Mouse (Mus musculus) frontal cortex, postnatal 10 days (tissue): ENCODE measurements at regions not wholly inside any gene's neighbourhood (a gene's known extent, or its start where the extent isn't known, plus 50 kb on each side); places are given as distances from the start of the nearest gene placed in this dataset.

ENCODE experiments used
- DNase-seq, 2 experiments: peaks; one replicate each; pipeline ENCODE4 v3.0.0; 2022; ENCODE audit warnings: low spot score in 2 of 2, mixed read lengths in 1 of 2

DNA sequence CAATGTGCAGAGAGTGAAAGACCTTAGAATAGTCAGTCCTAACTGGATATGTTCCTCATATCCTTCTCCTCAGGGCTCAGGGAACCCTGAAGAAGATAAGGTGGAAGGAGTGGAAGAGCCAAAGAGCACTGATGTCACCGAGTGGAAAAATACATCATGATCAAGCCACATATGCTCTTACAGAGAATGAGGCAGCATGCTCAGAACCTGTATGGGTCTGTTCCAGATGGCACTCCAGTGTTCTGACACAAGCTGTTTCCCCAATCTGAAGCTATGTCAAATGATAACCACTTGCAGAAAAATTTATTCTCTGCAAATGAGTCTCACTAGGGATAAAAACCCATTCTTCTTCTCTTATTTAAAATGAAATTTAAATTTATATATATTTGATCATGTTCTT lies 572.6 kb upstream of the Robo2 start:
- no peak for DNase-seq

DNA sequence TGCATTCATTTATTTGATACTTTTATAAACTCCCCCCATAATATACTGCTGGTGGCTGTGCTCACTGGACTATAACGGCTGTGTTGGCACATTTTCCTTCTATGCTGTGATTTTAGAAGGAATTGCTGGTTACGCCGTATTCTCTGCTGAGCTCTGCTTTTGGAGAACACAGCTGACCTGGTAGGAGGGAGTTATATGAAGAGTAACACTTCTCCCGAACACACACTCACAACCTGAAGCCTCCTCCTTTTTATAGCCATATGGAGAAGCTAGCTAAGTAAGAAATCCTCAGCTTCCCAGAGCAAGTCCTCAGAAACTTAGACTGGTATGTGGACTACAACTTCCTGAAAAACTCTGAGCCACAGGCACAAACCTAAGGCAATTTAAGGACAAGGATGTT lies 554.5 kb upstream of the Robo2 start:
- no peak for DNase-seq

DNA sequence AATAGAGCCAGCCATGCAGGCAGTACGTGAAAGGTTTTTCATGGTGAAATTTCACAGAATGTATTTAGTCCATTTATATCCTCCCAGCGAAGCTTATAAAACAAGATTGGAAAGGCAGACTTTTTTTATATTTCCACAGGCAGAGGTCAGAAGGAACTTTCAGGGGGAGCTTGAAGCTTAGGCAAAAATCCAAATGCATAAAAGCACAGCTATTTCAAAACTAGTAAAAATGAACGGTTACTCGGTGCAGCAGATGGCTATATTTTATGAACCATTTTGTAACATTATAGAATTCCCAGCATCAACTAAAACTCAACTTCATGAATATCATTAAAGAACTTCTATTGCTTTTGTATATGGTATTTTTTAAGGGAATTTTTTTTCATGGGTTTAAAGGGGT lies 518.1 kb upstream of the Robo2 start:
- no peak for DNase-seq

DNA sequence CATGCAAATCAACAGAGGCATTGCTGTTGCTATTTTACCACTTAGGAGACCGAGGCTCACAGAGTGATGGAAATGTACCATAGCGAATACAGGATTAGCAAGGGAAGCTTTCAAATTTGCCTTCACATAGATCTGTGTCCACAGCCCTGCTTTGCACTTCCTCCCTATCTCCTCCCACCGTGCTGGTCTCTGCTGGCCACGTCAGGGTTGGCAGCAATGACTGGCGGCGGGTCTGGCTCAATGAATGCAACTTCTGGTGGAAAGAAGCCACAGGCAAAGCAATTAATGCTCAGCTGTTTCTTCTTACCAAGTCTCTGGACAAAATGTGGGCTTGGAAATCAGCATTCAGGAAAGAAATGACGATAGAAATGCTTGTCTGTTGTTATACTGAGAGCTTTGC lies 489.2 kb upstream of the Robo2 start:
- DNase-seq: peak in 1 of 2 experiments; percentile 14

DNA sequence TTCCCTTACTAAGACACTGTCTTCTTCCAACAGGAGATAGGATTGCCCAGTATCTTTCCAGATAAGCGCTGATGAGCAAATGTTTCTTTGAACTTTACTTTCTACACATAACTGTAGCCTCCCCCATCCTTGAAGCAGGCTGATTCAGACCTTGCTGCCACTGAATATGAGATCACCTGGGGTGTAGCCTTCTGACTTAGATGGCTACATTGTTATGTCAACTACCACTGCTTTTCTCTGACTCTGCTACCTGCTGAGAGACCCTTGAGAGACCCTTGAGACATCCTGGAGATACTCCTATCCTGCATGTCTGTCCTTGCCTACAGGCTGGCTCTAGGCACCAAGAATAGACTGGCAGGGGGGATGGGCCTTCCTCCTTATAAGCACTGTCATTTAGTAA lies 476.1 kb upstream of the Robo2 start:
- no peak for DNase-seq

DNA sequence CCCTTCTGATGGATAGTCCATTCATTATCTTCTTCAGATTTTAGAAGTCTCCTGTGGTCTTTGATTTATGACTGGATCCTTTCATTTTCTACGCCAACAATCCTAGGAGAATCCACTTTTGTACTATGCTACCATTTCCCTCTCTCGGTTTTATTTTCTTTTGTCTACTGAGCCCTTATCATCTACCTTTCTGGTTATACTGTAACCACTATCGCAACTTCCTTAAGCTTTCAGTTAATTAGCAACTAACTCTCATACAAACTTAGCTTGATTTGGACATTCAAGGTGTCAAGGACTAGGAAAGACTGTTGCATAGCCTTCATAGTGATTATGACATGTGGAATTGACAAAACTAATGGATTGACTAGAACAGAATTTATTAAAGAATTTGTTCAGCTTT lies 467.0 kb upstream of the Robo2 start:
- no peak for DNase-seq

DNA sequence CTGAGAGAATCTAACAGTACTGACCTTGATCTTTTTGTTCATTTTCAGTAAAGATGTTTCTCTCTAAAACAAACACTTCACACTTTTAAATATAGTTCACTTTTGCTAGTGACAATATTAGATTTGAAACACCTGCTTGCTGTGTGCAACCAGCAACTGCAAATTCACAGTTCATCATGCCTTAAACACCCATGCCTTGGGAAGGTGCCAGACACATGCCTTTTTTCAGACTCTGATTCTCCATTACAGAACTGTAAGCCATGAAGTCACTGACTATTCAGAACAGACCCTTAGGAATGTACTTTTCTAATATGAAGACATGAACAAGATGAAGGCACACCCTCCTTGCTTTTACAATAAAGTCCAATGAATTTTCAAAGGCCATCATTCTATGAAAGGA lies 462.1 kb upstream of the Robo2 start:
- no peak for DNase-seq

DNA sequence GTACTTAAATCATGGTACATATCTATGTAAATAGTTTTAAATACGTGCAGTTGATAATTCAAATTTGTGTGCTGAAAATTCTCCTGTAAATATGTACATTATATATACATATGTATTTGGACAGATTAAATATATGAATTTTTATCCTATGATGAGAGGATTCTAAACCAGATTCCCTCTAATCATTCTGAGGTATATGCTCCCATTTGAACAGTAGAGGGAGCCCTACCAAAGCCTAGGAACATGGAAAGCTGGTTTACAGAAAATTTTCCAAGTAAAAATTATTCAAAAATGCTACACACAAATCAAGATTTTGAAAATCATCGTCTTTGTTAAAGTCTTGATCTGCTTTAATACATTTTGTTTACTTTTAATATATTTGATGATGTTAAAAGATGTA lies 446.1 kb upstream of the Robo2 start:
- no peak for DNase-seq

DNA sequence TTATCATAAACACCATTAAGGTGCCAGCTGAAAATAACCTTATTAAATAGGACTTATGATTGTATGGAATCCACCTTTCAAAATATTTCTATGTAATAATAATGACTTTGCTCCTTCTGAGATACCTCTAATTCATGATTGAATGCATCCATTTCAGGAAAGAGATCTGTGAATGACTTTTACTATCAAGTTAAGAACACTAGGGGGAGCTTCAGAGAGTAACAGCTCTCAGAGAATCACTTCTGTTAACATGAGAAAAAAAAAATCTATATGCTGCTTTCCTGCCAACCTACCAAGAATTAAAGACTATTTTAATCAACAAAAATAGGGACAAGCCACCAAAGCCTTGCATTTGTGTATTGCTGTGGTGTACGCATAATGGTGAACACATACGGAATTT lies 428.4 kb upstream of the Robo2 start:
- no peak for DNase-seq

DNA sequence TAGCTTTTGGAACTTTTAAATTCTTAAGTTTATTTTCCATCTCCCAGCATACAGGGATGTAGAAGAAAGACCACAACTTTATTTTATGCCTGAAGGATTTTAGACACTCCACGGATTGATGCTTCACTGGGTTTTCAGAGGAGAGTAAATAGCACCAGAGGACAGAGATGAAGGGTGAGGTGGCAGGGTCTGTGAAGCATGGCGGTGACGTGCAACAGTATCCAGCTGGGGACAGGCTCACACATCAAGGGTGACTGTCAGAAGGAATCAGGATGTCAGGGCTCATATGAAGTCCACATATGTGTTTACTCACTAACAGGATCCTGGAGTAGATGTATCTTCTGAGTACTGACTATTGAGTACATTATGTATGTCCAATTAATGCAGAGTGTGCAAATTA lies 402.8 kb upstream of the Robo2 start:
- DNase-seq: no peak

DNA sequence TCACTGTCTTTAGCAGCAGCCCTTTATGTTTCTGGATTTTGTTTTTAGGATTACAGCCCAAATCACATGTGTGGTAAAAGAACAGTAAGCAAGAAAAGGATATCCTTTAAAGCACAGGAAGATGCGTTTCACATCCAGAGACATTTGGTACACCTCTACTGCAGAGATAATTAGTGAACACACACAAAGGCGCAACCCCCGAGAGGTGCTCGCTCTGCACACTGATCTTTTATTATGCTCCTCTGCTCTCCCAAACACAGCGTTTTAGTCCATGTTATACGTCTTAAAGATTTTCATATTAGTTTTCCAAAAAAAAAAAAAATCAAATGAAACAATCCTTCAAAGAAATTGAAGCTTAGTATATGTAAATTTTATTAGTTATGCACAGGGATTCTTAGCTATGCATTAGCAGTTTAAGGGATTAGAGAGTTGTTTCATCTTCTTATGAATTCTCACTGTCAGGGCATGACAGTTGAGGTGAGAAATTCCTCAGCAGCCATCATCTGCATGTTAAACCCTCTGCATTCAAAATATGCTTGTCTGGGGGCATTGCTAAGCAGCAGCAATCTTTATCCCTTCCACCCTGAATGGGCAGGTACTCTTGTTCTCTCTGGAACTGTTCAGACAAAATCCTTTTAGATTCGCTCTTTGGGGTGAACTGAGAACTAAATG lies 397.7 kb upstream of the Robo2 start:
- no peak for DNase-seq

DNA sequence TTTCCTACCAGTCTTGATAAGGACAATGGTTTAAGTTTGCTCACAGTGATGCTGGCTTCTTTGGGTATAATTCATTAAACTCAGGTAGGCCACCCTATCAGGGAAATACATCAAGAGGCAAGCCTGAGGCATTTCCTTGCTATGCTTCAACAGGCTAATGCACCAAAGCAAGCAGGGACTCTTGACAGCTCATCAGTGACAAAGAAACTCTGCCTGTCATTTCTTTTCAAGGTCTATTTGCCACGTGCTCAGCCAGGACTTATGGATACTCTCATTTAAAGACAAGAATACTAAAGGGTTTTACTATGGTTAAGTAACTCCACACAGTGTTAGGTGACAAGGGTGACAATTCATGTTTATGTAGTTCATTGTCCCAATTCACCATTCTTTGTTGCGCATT lies 395.1 kb upstream of the Robo2 start:
- no peak for DNase-seq

DNA sequence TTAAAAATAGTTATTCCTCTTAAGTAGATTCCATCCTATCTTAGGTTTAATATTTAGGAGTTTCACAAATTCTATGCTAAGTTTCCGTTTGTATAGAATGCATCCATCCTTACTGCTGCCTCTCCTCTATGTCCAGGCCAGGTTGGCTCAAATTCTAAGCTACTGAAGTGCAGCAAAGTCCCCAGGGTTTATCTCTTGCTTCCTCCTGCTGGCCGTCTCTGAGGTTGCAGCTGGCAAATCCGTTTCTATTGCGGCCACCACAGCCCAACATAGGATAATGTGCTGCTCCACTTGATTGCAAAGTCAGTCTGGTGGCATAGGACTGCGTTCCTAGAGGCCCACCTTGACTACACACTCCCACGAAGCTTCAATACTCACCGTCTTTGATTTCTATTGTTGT lies 389.7 kb upstream of the Robo2 start:
- peak in 1 of 2 experiments; percentile 37 for DNase-seq

DNA sequence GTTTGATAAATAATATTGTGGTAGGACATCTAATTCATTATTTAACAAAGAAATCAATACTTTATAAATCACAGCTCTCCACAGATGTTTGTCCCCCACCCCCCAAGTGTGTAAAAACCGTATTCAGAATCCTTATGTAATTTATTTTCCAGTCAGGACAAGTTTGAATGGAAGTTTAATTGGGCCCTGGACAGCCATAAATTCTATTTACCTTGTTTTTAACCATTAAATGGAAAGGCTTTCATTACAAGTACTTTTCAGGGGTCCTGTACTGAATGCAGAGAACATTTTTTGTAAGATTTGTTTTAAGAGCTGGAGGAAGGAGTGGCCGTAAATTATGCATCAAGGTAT lies 384.7 kb upstream of the Robo2 start:
- DNase-seq: no peak

DNA sequence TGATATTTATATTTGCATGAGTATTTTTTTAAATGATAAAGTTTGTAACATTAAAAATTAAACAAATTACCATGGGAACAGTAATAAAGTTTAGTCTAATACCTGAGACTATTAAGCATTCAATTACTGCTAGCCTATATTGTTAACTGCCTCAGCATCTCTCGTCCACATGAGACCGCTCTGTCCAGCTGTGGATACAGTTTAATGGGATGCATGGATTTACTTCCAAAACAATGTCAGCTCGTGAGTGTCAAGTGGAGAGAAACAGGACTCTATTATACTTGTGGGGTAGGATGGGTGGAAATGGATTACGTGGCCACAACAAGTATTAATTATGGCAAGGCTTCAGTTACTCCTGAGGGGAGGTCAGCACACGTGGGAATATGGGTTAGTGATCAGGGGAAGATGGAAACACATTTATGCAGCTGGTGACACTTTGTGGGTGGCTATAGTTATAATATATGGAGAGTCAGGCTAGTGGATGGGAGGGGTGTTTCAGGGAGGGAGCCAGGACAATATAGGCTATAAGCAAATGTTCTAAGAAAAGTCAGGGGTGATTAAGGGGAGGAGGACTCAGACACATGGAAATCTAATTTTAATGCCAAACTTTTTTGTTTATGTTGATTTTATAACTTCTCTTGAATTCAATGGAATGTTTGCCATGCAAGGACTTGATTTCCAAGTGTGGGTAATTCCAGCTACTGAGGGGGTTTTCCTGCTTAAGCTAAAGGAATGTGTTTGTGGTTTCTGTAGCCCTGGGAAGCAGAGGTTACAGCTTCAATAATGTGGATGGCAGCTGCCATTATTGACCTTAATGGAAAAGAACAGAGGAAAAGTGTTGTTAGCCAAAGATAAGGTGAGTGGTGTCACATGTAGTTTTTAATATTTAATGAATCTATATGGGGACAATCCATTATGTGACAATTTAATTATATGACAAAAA lies 384.0 kb upstream of the Robo2 start:
- no peak for DNase-seq

DNA sequence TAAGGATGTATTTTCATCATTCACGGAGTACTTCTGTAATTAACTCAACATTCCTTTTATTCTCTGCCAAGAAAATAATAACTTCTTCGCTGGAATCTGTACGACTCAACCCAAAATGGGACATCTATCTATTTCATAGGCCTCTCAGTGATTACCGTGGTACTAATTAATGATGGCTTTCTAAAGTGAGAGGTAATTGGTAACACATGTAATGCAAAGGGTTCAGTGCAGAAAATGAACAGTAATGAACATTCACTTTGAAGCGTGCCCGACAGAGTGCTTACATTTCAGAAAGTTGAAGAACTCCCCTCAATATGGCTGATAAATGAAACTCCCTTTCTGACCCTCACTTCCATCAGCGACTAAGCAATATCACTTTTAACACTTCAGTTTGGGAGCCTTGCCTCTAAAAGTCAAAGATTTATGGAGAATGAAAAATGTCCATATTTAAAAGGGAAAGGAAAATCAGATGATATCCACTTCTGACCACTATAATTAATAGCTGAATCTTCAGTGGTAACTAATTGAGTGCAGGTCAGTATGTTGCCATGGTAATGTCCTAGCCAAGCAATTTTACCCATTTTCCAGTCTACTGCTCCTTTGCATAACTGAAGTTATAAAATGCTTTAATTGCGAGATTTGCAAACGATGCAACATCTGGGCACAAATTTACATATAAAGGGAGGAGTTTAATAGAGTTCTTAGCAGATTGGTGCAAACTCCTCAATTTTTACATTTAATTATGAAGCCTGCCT lies 373.9 kb upstream of the Robo2 start:
- no peak for DNase-seq

DNA sequence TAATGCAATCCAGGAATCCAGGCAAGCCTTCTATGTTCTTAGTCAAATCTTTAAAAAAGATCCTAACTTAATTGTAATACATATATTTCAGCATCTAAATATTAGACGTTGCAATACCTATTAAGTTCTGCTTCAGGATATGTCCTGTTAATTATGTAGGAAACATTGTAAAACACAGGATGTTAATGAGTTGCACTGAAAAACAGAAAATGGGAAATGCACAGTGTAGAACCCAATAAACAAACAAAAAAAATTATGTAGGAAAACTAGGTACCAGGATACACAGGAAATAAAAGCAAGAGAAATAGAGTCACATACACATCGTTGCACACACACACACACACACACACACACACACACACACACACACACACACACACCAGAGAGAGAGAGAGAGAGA lies 368.8 kb upstream of the Robo2 start:
- no peak for DNase-seq

DNA sequence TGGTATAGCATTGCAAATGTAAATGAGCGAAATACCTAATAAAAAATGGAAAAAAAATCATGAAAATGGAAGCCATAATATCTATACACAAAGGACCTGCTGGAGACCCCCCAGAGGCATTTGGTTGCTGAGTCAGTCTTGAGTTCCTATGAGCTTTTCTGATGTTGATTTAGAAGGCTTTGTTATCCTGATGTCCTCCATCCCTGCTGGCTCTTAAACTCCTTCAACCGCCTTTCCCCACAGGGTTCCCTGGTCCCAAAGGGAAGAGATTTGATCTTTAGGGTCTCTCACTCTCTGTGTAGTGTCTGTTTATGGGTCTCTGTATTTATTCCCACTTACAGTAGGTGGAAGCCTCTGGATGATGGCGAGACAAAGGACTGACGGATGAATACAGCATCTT lies 356.6 kb upstream of the Robo2 start:
- no peak for DNase-seq

DNA sequence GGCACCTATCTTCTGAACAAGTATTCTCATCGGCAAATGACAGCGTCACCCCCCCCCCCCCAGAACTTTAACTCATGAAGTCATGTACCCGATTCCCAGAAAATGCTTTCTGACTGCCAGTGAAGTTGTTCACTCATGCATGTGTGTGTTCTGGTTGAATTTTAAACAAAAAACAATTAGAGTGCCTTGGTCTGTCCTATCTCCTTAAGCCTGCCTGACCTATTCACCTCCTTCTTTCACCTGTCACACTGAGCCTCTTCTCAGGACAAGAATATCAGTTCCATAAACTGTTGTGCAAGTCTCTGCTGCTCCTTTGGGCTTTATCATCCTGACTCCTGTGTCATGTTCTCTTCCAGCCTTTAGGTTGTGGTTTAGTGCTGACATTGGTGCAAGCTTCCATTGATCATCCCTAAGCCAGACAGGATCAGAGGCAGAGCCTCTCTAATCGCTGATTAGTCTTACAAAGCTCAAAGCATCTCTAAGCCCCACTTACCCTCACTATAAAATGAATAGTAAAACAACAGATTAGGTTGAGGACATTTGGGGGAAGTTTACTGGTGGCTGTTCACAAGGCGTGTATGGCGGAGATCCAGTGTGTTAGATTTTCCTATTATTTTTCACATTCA lies 345.2 kb upstream of the Robo2 start:
- DNase-seq: no peak

DNA sequence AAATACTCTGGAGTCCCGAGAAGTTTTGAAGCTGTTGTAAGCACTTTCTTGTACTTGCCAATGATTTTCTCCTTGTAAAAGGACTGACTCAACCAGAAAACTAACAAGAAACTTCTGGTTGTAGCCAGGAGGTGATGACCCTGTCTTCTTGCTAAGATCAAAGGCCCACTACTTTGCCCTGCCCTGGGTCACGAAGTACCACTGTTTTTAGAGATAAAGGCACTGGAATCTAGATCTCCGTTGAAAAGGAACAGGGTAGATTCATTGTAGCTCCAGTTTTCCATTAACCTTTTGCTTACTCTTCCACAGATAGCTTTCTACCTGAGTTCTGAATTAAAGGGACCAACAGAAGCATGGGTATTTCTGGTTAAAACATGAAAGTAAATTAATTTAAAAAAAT lies 339.3 kb upstream of the Robo2 start:
- no peak for DNase-seq

DNA sequence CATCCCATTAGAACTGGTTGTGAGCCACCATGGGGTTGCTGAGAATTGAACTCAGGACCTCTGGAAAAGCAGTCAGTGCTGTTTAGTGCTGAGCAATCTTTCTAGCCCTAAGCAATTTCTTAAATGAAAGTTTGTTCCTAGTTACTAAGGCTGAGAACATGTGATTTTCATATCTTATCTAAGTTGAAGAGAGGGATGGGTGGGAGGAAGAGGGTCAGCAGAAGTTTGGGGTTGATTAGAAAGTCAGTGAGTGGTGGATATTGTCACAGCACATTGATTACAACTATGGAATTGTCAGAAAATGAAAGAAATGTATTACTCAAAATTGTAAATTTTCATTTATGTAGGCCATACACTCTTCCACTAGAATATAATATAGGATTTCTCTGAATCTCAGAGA lies 337.4 kb upstream of the Robo2 start:
- no peak for DNase-seq

DNA sequence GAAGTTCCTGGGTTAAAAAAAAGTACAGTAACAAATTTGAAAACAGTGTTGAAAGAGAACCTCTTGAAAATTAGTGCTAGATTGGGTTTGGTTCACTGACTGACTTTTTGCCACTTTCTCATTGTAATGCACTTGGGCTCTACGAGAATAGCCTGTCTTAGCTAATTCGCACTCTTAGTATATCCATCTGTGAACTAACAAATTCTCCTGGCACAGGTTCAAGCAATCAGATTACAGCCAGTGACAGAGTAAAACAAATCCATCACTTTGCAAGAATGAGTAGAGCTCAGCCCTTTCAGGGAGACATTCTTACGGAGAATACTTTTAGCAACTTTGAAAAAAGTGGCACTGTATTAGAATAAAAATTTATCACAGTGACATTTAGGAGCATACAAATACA lies 331.9 kb upstream of the Robo2 start:
- no peak for DNase-seq
